Mouse (Mus musculus) left cerebral cortex, adult 2 months (tissue): ENCODE measurements around the gene Zbtb20. TPM values are rescaled to one million over a fixed set of nuclear protein-coding genes. Genes with fewer than 3 reads are reported as not detected.
A peak's percentile ranks its signal among the peaks of the same experiment; 100 is the strongest.

Source experiments
- DNase-seq, 2 experiments: peaks; one replicate each; pipeline ENCODE4 v3.0.0; 2021 to 2022; ENCODE audit warnings: low spot score in 2 of 2, mixed read lengths in 1 of 2; ENCODE audit errors: extremely low spot score in 1 of 2
- H3K27ac ChIP-seq: fragments of 200-600 bp; 2 replicates; pipeline ENCODE4 v1.8.1; 2022
- H3K4me3 ChIP-seq: fragments of 200-600 bp; 2 replicates; pipeline ENCODE4 v1.8.1; 2022
- CTCF ChIP-seq: fragments of 200-600 bp; IDR thresholded peaks from 2 replicates; pipeline ENCODE4 v1.8.1; 2022; ENCODE audit warnings: antibody characterized with exemption, mild to moderate bottlenecking, moderate library complexity
- intact Hi-C: fragments of 180-260 bp; cut with DNase I; formaldehyde crosslinking; loops from one replicate; pipeline ENCODE4 v1.15.1; 2025
- total RNA-seq, 2 experiments: library from RNA; stranded (reverse); gene quantifications; 2 replicates each; pipeline ENCODE4 v1.2.3; 2021

The Zbtb20 gene
- total RNA-seq, 2 experiments from 2014 or later, result 46.5 to 57.6 TPM

DNA sequence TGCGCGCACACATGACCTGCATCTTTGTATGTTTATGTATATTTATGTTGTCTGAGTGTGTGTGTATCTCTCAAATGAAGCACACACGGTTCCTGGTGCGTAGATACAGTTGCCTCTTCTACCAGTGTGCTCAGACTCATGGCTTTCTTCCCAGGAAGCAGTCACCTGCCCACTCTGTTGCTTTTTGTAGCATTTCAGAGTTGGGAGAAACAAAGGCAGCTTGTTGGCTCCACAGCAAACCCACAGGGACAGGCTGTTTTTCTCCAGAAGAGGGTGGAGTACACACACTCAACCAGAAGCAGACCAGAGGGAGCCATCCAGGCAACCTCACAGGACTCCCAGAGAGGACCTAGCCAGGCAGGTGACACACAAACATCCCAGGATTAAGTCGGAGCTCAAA, 750.3 kb downstream of the Zbtb20 start:
- DNase-seq, result peak in 1 of 2 experiments; percentile 45
- no peak overlapping the region for H3K27ac ChIP-seq
- intact Hi-C loops, result loop anchor here (5.0 to 10.0 kb wide), 3 partner anchors 71 to 429 kb away; no protein-coding TSS in a partner anchor

DNA sequence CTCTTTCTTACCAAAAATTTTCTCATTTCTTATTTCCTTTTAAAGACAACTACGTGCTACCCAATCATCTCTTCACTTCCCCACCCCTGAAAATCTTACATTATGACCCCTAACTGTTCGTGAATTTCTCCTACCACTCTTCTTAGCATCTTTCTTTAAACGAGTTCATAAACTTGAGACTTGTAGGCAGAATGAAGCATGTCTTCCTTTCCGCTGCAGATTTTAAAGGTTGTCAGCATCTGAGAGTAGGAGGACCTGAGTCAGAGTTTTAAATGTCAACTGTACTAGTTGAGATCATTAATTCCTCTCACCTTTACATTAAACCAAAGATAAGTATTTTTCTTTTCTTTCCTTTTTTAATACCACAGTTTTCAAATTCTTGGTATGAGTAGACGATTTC, 753.0 kb downstream of the Zbtb20 start:
- Histone ChIP-seq H3K27ac (no peak overlapping the region), H3K4me3 (no peak overlapping the region)
- intact Hi-C loops, result loop anchor here (5.0 to 10.0 kb wide), 3 partner anchors 69 to 426 kb away; no protein-coding TSS in a partner anchor
- no peak for DNase-seq
- no peak for TF ChIP-seq CTCF

More for the DNA sequence above, 750.3 kb downstream of the Zbtb20 start:
- peak; percentile 29 for TF ChIP-seq CTCF
- no peak overlapping the region for H3K4me3 ChIP-seq

DNA sequence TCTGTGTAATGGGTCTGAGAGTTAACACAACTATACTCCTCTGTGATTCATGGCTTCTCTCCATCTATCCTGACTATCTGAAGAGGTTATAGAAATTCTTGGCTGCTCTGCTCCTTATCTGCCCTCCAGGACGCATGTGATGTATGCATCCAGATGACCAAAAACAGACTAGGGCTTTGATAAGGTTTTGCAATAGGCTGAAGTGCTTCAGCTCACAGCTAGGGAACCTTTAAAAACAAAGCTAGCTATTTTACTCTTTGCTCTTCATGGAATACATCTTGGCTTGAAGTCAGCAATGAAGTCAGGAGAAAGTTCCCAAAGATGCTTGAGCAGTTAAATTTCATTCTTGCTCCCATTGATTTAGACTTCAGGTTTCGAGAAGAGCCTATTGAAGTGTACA, 756.1 kb downstream of the Zbtb20 start:
- intact Hi-C loops, result no loop called here
- no peak overlapping the region for H3K27ac ChIP-seq
- DNase-seq, result no peak
- no peak; the same call in 1 of the 2 replicates for TF ChIP-seq CTCF
- H3K4me3 ChIP-seq, result no peak overlapping the region

GRCm38 (mm10) chr16:43634037-43634436, 758.4 kb downstream of the Zbtb20 start:
- Histone ChIP-seq H3K4me3 (no peak overlapping the region), H3K27ac (no peak overlapping the region)
- TF ChIP-seq CTCF, result no peak
- intact Hi-C loops, result no loop called here
- no peak for DNase-seq

- intact Hi-C loops, result no loop called here
- no peak for DNase-seq
- Histone ChIP-seq H3K27ac (no peak overlapping the region), H3K4me3 (no peak overlapping the region)
- TF ChIP-seq CTCF, result no peak
Measured at GRCm38 (mm10) chr16:43637241-43637640, 761.6 kb downstream of the Zbtb20 start.

- TF ChIP-seq CTCF, result no peak
- peak overlapping the region; percentile 3; the same call in 1 of the 2 replicates for H3K4me3 ChIP-seq
- no peak overlapping the region for H3K27ac ChIP-seq
- intact Hi-C loops, result no loop called here
- no peak for DNase-seq
Measured at GRCm38 (mm10) chr16:43638406-43639049, 762.8 kb downstream of the Zbtb20 start.

DNA sequence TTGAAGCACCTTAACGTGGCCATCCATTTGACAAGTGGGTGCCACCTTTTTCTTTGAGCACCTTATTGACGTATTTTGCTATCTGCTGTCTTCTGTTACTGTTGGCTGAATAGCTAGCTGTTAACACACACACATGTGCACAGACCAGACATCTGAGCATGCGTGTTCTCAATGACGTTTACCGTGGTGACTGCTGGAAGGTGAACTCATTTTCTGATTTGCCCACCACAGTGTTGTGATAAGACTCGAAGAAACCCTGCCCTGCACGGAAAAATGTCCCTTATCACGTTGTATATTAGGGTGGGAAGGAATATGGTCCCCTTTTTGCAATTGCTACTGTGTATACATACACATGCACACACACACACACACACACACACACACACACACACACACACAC, 765.5 kb downstream of the Zbtb20 start:
- Histone ChIP-seq H3K4me3 (no peak overlapping the region), H3K27ac (no peak overlapping the region)
- intact Hi-C loops, result no loop called here
- DNase-seq, result no peak
- no peak for TF ChIP-seq CTCF

DNA sequence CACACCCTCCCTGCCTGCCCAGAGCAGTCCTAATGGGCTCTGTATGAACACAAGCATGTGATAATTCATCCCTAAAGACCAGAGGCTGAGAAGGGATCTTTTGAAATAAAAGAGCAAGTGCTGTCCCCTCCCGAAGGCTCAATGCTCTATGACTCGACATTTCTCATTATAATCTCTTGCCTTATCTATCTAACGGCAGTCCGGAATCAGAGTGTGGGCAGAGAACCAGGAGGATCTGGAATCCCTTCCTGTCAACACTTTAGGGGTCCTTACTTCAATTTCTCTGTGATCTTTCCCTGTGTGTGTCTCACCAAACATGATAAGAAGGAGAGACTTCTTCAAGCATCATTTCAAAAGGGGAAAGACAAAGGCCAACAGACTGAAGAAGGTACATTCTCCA, 770.2 kb downstream of the Zbtb20 start:
- H3K4me3 ChIP-seq, result no peak overlapping the region
- no peak for TF ChIP-seq CTCF
- H3K27ac ChIP-seq, result no peak overlapping the region
- no peak for DNase-seq
- intact Hi-C loops, result no loop called here

DNA sequence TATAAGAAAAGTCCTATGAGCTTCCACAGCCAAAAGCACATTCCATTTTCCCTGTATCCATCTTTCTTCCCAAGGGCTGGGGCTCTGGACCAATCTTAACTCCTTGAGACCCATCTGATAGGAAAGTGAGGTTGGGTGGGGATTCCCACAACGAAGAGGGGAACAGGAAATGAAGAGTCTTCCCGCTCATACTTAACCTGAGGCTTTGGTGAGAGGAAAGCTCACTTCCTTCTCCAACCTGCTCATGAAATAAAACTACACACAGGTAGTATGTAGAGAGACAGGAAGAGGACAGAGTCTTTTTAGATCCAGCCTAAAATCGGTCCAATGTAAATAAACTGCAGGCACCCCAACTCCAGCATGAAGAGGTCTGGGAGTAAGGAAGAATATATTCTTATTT, 771.3 kb downstream of the Zbtb20 start:
- H3K4me3 ChIP-seq, result no peak overlapping the region
- H3K27ac ChIP-seq, result no peak overlapping the region
- DNase-seq, result no peak
- intact Hi-C loops, result no loop called here
- TF ChIP-seq CTCF, result no peak

DNA sequence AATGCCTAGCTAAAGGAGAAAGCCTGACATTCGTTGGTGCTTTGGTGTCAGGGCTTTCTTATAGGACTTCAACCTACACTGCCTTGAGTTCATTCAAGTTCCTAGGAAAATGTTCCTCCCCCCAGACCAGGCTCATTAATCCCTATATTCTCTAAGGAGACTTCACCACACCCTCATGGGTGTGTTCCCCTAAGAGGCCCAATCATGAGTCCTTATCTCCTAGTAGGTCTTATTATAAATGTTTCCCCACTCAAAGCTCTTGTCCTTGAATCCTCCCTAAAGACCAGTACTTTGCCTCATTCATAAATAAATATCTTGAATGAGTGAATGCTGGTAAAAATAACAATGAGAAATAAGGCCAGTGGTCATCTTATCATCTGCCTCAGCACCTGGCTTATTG, 772.0 kb downstream of the Zbtb20 start:
- intact Hi-C loops, result no loop called here
- H3K4me3 ChIP-seq, result no peak overlapping the region
- TF ChIP-seq CTCF, result no peak
- H3K27ac ChIP-seq, result no peak overlapping the region
- DNase-seq, result no peak

DNA sequence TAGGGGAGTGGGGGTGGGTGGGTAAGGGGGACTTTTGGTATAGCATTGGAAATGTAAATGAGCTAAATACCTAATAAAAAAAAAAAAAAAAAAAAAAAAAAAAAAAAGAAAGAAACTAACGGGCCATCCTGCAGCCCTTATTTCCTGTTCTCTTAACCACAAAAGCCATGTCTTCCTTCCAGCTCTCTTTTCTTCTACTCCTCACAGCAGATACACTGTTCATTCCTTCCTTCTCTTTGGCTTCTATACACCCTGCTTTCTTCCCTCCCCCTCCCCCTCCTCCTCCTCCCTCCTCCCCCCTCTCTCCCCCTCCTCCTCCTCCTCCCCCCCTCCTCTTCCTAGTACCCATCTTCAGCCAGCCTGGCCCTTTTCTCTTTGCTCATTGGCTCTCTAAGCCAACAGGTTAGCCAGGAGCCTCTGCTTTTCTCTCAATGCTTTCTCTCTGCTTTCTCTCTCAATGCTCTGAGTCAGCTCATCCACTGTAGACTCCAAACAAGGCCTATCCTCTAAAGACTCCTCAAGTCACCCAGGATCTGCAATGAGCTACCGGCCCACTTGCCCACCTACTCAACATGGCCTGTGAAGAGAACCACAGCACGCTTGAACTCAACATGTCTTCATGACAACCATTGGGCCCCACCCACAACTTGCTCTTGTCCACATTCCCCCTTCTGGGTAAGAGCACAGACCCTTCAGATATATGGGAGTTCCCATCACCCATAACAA, 774.8 kb downstream of the Zbtb20 start:
- Histone ChIP-seq H3K4me3 (no peak overlapping the region), H3K27ac (no peak overlapping the region)
- TF ChIP-seq CTCF, result no peak
- DNase-seq, result no peak
- intact Hi-C loops, result no loop called here

GRCm38 (mm10) chr16:43653288-43653687, 777.6 kb downstream of the Zbtb20 start:
- intact Hi-C loops, result no loop called here
- TF ChIP-seq CTCF, result no peak
- DNase-seq, result no peak
- H3K27ac ChIP-seq, result no peak overlapping the region
- no peak overlapping the region for H3K4me3 ChIP-seq

GRCm38 (mm10) chr16:43654269-43654668, 778.6 kb downstream of the Zbtb20 start:
- Histone ChIP-seq H3K4me3 (no peak overlapping the region), H3K27ac (no peak overlapping the region)
- intact Hi-C loops, result no loop called here
- TF ChIP-seq CTCF, result no peak
- no peak for DNase-seq
